Mouse (Mus musculus) spleen, adult 2 months (tissue): ENCODE results near the gene 4930563M21Rik.

Experiments used
- CTCF ChIP-seq: fragments of 200-500 bp; IDR thresholded peaks from 2 replicates; pipeline ENCODE4 v1.5.1; 2011; ENCODE audit warnings: mild to moderate bottlenecking, inconsistent platforms; ENCODE audit not compliant: insufficient read depth, insufficient read length, insufficient replicate concordance; ENCODE audit errors: extremely low read depth
- POLR2A ChIP-seq: fragments of 200-500 bp; IDR thresholded peaks from 2 replicates; pipeline ENCODE4 v1.6.1; 2011; ENCODE audit warnings: low read depth, low read length, inconsistent platforms

DNA sequence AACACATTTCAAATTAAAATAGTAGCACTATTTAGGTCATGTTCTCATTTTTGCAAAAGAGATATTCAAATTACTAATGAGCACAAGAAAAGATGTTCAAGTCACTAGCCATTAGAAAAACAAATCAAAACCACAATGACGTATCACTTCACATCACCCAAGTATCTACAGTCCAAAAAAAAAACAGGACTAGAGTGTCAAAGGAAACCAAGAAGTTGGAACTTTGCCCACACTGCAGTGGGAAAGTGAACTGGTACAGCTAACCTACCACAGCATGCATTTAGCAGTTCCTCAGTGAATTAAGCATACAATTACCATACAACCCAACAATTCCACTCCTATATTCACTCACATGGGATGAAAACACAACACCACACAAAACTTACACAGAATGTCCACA is 77.9 kb downstream of the 4930563M21Rik start:
- TF ChIP-seq POLR2A (no peak), CTCF (no peak)
